Mouse (Mus musculus) embryonic fibroblast, embryonic 13.5 days (primary cell): Measurements from ENCODE around the gene Sec23a.

Source experiments
- CTCF ChIP-seq: IDR thresholded peaks from 2 replicates; pipeline ENCODE4 v1.5.1; 2011; ENCODE audit warnings: mild to moderate bottlenecking, control low read depth, low read length, moderate library complexity, borderline replicate concordance; ENCODE audit not compliant: insufficient read depth
- POLR2A ChIP-seq: IDR thresholded peaks from 2 replicates; pipeline ENCODE4 v1.6.1; 2011; ENCODE audit warnings: low read depth, mild to moderate bottlenecking, control low read depth, low read length, moderate library complexity

GRCm38 (mm10) chr12:58934580-58934979 lies 77.2 kb downstream of the Sec23a start:
- no peak for TF ChIP-seq CTCF
- no peak for TF ChIP-seq POLR2A
